11 mouse cellular contexts compared by ENCODE assay signal in the genomic region with DNA sequence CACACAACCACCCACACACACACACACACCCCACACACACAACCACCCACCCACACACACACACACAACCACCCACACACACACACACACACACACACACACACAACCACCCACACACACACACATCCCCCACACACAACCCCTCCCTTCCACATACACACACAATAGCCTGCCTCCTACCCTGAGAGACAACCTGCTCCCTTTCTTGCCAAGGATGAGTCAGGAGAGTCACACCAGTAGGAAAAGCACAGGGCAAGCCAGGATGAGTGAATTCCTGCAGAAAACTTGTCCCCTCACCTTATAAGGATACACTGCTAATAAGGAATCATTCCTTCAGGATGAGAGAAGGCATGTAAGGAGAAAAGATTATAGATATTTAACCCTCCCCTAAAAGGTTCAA.
"Had no signal": no experiment of that assay in that cellular context is flagged by ENCODE, and none has a peak within 500 bp of the region (broad histone marks: within the 10 kb centered on the region; RNA-seq: fewer than 3 reads in every experiment).

No protein-coding gene starts in this region.

- ATAC-seq: liver, embryonic 12.5 days; midbrain, embryonic 13.5 days; midbrain, embryonic 16.5 days had no signal

- DNase-seq: kidney, postnatal 14 days; kidney, postnatal 4 days; layer of hippocampus, postnatal 36 days; lung, adult 18-20 months; lung, postnatal 10 days; lung, postnatal 36 days; thymus, adult 18-20 months; thymus, postnatal 36 days had no signal
